Mouse (Mus musculus): ENCODE results near the gene Aldh1b1. TPM values are rescaled to one million over a fixed set of nuclear protein-coding genes. Genes with fewer than 3 reads are reported as not detected.

Aldh1b1 gene
- polyA plus RNA-seq (2012; rRNA removed), result 7.2 and 7.7 TPM in 2 replicates

DNA sequence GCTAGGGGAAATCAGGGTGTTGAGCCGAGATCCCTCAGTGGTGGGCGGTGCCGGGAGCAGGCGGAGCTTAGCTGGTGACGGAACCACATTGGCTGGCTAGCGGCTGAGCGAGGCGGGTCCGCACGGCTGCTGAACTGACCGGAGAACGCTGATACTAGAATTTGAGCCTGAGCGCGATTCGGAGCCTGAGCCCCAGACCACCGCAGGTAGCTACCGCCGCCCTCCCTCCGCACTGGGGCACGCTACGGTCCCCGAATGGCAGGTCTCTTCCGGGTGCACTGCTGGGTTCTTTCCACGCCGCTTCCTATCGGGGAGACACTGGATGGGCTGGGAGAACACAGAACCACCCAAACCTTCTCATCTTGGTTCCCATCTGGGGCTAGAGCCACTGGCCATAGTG lies at the start of gene Aldh1b1:
TSS of gene Aldh1b1 (plus strand) at position 59 of the 400 bp plus-strand sequence.
- Histone ChIP-seq H3K27ac (ENCODE audit: insufficient read depth, low read length) (no peak within 1 kb of the TSS), H3K4me1 (ENCODE audit: control insufficient read depth, insufficient read depth, low read length) (no peaks in the 10 kb centered on the region), H3K4me3 (ENCODE audit: insufficient read depth, low read length) (peak within 1 kb of the TSS; percentile 69)
- no peak for TF ChIP-seq CTCF (IDR thresholded peaks at IDR 0.05; ENCODE audit: extremely low read depth, insufficient read depth, low read length)
- TF ChIP-seq POLR2A (IDR thresholded peaks at IDR 0.05; ENCODE audit: extremely low read depth, insufficient read depth, low read length), result peak; percentile 13; the same call in 1 of the 2 replicates

DNA sequence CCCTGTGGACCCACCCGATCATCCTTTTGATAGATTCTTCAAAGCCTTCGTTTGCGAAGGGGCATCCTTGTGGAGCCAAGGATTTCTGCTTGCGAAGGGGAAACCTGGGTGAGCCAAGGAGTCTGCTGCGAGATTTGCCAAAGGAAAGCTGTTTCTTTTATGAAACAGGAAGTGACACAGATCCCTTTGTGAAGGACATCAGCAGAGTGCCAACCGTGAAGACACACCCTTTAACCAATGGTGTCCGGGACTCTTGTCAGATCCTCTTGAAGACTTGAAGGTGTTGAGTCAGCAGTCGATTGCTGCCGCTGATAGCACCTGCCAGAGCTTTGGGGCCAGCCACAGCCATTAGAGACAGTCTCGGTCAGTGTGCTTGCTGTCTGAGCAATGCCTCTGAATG lies 49.4 kb upstream of the Aldh1b1 start:
- H3K4me1 ChIP-seq (ENCODE audit: control insufficient read depth, insufficient read depth, low read length), result no peaks in the 10 kb centered on the region
- TF ChIP-seq CTCF (IDR thresholded peaks at IDR 0.05; ENCODE audit: extremely low read depth, insufficient read depth, low read length) (no peak), POLR2A (IDR thresholded peaks at IDR 0.05; ENCODE audit: extremely low read depth, insufficient read depth, low read length) (no peak)
- H3K4me3 ChIP-seq (ENCODE audit: insufficient read depth, low read length), result no peak overlapping the region
- no peak overlapping the region for H3K27ac ChIP-seq (ENCODE audit: insufficient read depth, low read length)

DNA sequence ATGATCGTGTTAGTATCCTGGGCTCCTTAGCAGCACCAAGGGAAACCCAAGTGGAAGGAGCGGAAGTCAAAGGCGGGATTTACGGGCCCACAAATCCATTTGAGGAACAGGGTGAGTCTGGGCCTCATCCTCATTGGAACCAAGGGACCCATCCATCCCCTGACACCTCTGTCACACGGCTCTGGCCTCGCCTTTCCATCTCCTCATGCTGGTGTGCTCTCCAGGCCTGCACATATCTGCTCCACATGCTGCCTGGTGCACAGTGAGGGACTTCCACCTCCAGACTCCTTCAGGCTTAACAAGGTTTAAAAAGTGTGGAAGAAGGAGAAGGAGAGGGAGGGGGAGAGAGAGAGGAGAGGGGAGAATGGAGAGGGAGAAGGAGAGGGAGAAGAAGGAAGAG lies 48.3 kb upstream of the Aldh1b1 start:
- Histone ChIP-seq H3K4me3 (ENCODE audit: insufficient read depth, low read length) (no peak overlapping the region), H3K27ac (ENCODE audit: insufficient read depth, low read length) (no peak overlapping the region)
- TF ChIP-seq POLR2A (IDR thresholded peaks at IDR 0.05; ENCODE audit: extremely low read depth, insufficient read depth, low read length) (no peak), CTCF (IDR thresholded peaks at IDR 0.05; ENCODE audit: extremely low read depth, insufficient read depth, low read length) (no peak)

DNA sequence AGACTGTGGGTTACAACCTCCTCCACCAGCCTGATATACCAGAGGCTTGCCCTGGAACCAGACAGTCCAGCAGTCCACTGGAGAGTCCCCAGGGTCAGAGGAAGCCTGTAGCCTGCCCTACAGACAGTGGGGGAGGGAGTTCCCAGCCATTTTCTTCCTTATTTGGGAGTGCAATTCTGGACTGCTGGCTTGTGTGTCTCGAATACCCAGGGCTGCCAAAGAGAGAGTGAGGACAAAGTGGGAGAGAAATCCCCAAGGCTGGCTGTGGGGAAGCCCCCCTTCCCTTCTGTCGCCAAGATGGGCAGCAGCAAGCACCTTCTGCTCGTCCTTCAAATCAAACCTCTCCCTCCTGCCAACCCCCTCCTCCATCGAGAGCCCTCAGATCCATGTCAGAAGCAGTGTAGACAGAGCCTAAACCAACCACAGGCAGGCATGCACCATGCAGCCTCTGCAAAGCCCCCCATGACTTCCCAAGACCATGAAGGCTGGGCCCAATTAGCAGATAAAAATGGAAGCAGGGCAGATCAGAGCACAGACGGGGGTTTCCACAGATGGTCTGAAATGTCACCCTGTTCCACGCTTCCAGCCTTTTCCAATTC lies 45.5 kb upstream of the Aldh1b1 start:
- Histone ChIP-seq H3K4me1 (ENCODE audit: control insufficient read depth, insufficient read depth, low read length) (no peaks in the 10 kb centered on the region), H3K27ac (ENCODE audit: insufficient read depth, low read length) (no peak overlapping the region), H3K4me3 (ENCODE audit: insufficient read depth, low read length) (no peak overlapping the region)
- TF ChIP-seq POLR2A (IDR thresholded peaks at IDR 0.05; ENCODE audit: extremely low read depth, insufficient read depth, low read length) (no peak), CTCF (IDR thresholded peaks at IDR 0.05; ENCODE audit: extremely low read depth, insufficient read depth, low read length) (no peak)

More for the DNA sequence above, 48.3 kb upstream of the Aldh1b1 start:
- H3K4me1 ChIP-seq (ENCODE audit: control insufficient read depth, insufficient read depth, low read length), result no peaks in the 10 kb centered on the region

DNA sequence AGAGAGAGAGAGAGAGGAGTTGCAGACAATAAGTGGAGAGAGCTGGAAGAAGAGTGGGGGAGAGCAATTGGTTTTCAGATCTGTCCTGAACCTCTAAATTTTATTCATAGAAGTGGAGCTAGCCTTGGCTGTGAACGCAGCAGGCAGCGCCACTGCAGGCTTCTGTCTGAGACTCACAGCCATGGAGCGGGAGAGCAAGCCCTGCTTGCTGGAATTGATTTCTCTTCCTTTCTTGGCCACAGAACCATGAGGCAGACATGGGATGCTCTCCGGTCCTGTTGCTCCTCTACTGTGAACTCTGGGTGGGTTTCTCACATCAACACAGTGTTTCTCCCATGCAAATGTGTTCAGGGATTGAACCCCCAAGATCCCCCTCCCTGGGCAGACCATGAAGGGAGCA lies 44.7 kb upstream of the Aldh1b1 start:
- Histone ChIP-seq H3K4me1 (ENCODE audit: control insufficient read depth, insufficient read depth, low read length) (no peaks in the 10 kb centered on the region), H3K4me3 (ENCODE audit: insufficient read depth, low read length) (no peak overlapping the region), H3K27ac (ENCODE audit: insufficient read depth, low read length) (no peak overlapping the region)
- TF ChIP-seq POLR2A (IDR thresholded peaks at IDR 0.05; ENCODE audit: extremely low read depth, insufficient read depth, low read length), result no peak
- no peak for TF ChIP-seq CTCF (IDR thresholded peaks at IDR 0.05; ENCODE audit: extremely low read depth, insufficient read depth, low read length)

DNA sequence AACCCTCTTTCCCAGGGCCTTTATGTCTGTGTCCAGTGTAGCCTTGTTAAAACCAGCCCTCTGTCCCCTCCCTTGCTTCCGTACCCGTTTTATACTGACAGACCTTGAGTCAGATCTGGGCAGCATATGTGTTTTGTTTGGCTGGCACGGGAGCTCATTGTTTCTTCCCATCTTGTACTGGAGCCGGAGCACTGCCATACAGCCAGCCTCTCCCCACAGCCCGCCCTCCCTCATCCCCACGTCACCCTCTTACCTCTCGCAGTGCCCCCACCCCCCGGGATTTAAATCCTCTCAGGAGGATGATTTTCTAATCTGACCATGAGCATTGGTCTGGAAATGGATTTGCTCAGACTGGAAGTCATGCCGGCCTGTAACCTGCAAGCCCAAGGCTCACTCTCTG lies 43.7 kb upstream of the Aldh1b1 start:
- H3K27ac ChIP-seq (ENCODE audit: insufficient read depth, low read length), result no peak overlapping the region
- no peak overlapping the region for H3K4me3 ChIP-seq (ENCODE audit: insufficient read depth, low read length)
- H3K4me1 ChIP-seq (ENCODE audit: control insufficient read depth, insufficient read depth, low read length), result no peaks in the 10 kb centered on the region
- no peak for TF ChIP-seq POLR2A (IDR thresholded peaks at IDR 0.05; ENCODE audit: extremely low read depth, insufficient read depth, low read length)
- no peak for TF ChIP-seq CTCF (IDR thresholded peaks at IDR 0.05; ENCODE audit: extremely low read depth, insufficient read depth, low read length)

DNA sequence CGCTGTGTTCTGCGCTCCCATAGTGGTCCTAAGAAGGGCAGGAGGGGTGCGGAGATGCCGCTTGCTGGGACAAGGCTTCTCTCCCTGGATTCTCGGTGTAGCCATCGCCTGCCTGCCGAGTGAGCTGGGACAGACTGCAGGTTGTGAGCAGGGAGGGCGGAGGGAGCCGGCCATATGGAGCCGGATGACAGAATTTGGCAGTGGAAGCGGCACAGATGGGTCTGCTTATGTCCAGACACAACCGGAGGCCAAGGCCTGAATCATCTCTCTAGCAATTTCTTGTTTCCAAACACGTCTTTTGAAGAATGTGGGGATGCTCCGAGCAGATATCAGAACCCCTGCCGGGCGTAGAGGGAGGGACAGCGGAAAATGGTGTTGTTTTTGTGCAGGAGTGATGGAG lies 42.9 kb upstream of the Aldh1b1 start:
- Histone ChIP-seq H3K4me1 (ENCODE audit: control insufficient read depth, insufficient read depth, low read length) (no peaks in the 10 kb centered on the region), H3K27ac (ENCODE audit: insufficient read depth, low read length) (no peak overlapping the region)

DNA sequence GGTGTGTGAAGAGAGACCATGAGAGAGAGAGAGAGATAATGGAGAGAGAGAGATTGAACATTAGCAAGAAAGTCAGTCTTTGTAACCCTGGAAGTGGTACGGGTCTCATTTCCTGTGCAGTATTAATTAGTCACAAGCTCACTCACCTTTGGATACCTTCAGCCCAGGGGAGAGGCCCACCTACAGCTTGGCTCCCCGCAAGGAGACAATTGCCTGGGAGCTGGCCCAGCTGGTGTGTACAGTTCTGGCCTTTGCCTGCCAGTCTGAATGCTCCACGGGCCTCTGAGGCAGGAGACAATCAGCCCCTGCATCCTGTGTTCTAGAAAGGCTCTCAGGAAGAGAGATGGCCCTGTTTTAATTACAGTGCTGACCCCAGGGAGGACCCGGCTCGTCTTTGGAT lies 40.9 kb upstream of the Aldh1b1 start:
- H3K4me1 ChIP-seq (ENCODE audit: control insufficient read depth, insufficient read depth, low read length), result no peaks in the 10 kb centered on the region
- no peak overlapping the region for H3K27ac ChIP-seq (ENCODE audit: insufficient read depth, low read length)
- TF ChIP-seq POLR2A (IDR thresholded peaks at IDR 0.05; ENCODE audit: extremely low read depth, insufficient read depth, low read length) (no peak), CTCF (IDR thresholded peaks at IDR 0.05; ENCODE audit: extremely low read depth, insufficient read depth, low read length) (no peak)
- H3K4me3 ChIP-seq (ENCODE audit: insufficient read depth, low read length), result no peak overlapping the region

More for the DNA sequence above, 42.9 kb upstream of the Aldh1b1 start:
- H3K4me3 ChIP-seq (ENCODE audit: insufficient read depth, low read length), result no peak overlapping the region
- TF ChIP-seq CTCF (IDR thresholded peaks at IDR 0.05; ENCODE audit: extremely low read depth, insufficient read depth, low read length) (no peak), POLR2A (IDR thresholded peaks at IDR 0.05; ENCODE audit: extremely low read depth, insufficient read depth, low read length) (no peak)

DNA sequence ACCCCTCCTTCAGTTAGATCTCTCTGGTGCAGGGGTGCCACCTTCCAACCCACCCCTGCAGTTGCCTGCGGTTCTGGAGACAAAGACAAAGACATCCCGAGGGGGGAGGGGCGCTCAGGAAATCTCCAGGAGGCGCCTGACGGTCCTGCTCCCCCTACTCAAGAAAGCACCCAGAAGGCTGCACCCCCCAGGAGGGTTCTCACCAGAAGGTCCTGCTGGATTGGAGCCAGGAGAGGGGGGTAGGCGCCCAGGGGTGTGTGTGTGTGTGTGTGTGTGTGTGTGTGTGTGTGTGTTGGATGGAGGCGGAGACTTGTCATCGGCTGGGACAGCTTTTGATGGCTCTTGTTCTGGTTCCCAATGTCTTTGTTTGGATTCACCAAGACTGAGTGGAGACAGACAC lies 39.4 kb upstream of the Aldh1b1 start:
- Histone ChIP-seq H3K27ac (ENCODE audit: insufficient read depth, low read length) (no peak overlapping the region), H3K4me3 (ENCODE audit: insufficient read depth, low read length) (no peak overlapping the region), H3K4me1 (ENCODE audit: control insufficient read depth, insufficient read depth, low read length) (peaks cover 2% of the 10 kb centered on the region; the same call in 1 of the 2 replicates)
- no peak for TF ChIP-seq CTCF (IDR thresholded peaks at IDR 0.05; ENCODE audit: extremely low read depth, insufficient read depth, low read length)
- TF ChIP-seq POLR2A (IDR thresholded peaks at IDR 0.05; ENCODE audit: extremely low read depth, insufficient read depth, low read length), result no peak

DNA sequence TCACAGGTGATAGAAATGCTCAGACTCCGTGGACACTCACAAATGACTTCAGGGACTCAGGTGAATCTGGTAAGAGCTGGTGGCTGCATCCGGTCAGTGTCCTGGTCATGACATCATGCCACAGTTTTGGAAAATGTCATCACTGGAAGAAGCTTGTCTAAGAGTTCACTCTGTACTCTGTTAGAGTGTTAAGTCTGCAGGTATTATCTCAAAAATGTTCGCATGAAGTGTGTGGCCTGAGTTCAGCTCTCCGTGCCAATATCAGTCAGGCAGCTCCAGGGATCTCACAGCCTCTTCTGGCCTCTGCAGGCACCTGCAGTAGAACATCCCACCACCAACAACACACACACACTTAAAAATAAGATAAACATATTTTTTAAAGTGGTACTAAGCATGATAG lies 36.2 kb upstream of the Aldh1b1 start:
- no peak for TF ChIP-seq CTCF (IDR thresholded peaks at IDR 0.05; ENCODE audit: extremely low read depth, insufficient read depth, low read length)
- TF ChIP-seq POLR2A (IDR thresholded peaks at IDR 0.05; ENCODE audit: extremely low read depth, insufficient read depth, low read length), result no peak
- Histone ChIP-seq H3K4me1 (ENCODE audit: control insufficient read depth, insufficient read depth, low read length) (peaks cover 4% of the 10 kb centered on the region; the same call in 1 of the 2 replicates), H3K4me3 (ENCODE audit: insufficient read depth, low read length) (no peak overlapping the region), H3K27ac (ENCODE audit: insufficient read depth, low read length) (no peak overlapping the region)
